Mouse (Mus musculus) embryonic facial prominence, embryonic 10.5 days (tissue): Measurements from ENCODE around the gene Mpnd. TPM values are rescaled to one million over a fixed set of nuclear protein-coding genes. Genes with fewer than 3 reads are reported as not detected.

Experiments used
- DNase-seq: peaks from one replicate; pipeline ENCODE4 v3.0.0-alpha.2; 2017; ENCODE audit warnings: low spot score
- H3K27ac ChIP-seq: fragments of 300-500 bp; sonication (generic); replicated peaks from 2 replicates; pipeline ENCODE4 v1.5.1; 2016; ENCODE audit warnings: mild to moderate bottlenecking
- H3K27me3 ChIP-seq: fragments of 300-500 bp; sonication (generic); replicated peaks from 2 replicates; pipeline ENCODE4 v1.6.1; 2016; ENCODE audit warnings: low read depth, mild to moderate bottlenecking; ENCODE audit not compliant: poor library complexity, severe bottlenecking
- H3K36me3 ChIP-seq: fragments of 300-500 bp; sonication (generic); replicated peaks from 2 replicates; pipeline ENCODE4 v1.6.1; 2016; ENCODE audit warnings: mild to moderate bottlenecking, moderate library complexity
- H3K4me1 ChIP-seq: fragments of 300-500 bp; sonication (generic); 2 replicates; pipeline ENCODE4 v1.6.1; 2016
- H3K4me3 ChIP-seq: fragments of 300-500 bp; sonication (generic); 2 replicates; pipeline ENCODE4 v1.5.1; 2016; ENCODE audit warnings: mild to moderate bottlenecking, moderate library complexity
- H3K9me3 ChIP-seq: fragments of 300-500 bp; sonication (generic); 2 replicates; pipeline ENCODE4 v1.6.1; 2016; ENCODE audit warnings: mild to moderate bottlenecking
- WGBS: fragments of 180-500 bp; shearing (Covaris S2); methylation state at CpG from one replicate; pipeline ENCODE4 v1.1.7; 2016; 5-methylcytosine and 5-hydroxymethylcytosine counted together
- polyA plus RNA-seq: library from polyadenylated mRNA; unstranded; fragments of >200 nt; fragmentation: Nextera tagmentation; extraction: Ambion mirVana; gene quantifications from 2 replicates; pipeline ENCODE4 v1.2.1, GENCODE M21; 2016

The Mpnd gene
- polyA plus RNA-seq, 1 experiment from 2014 or later, result 135 TPM

DNA sequence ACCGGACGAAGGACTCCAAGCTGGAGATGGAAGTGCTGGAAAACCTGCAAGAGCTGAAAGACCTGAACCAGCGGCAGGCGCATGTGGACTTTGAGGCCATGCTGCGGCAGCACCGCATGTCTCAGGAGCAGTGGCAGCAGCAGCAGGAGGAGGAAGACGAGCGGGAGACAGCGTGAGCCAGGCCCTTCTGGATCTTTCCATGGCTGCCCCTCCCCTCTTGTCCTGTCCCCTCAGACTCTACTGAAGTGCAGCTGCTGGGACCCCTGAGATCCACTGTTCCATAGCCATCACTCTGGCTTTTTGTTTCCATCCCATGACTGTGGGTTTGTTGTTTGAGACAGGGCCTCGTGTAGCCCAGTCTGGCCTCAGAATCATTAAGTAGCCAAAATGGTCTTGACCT, 41.0 kb upstream of the Mpnd start:
- 94% methylated on average over 10 of the region's 10 CpGs for WGBS
- Histone ChIP-seq H3K27ac (no peak overlapping the region), H3K9me3 (no peaks in the 10 kb centered on the region), H3K4me1 (peaks cover 26% of the 10 kb centered on the region), H3K27me3 (peaks cover 6% of the 10 kb centered on the region; the same call in 1 of the 2 replicates), H3K4me3 (no peak overlapping the region), H3K36me3 (peaks cover 81% of the 10 kb centered on the region)
- DNase-seq, result no peak

DNA sequence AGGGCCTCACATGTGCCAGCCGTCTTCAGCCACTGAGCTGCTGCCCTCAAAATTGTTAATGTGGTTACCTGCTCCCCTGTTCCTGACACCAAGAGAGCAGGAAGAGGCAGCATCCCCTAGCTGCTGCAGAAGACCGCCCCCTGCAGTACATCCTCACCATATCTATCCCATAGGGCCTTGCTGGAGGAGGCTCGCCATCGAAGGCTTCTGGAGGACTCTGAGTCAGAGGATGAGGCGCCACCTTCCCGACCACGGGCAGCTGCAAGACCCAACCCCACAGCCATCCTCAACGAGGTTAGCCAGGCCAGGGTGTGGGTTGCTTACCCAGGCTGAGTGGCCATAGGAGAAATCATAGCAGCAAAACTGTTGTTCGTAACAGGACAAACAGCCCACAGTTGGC, 40.5 kb upstream of the Mpnd start:
- Histone ChIP-seq H3K27me3 (peaks cover 11% of the 10 kb centered on the region; the same call in 1 of the 2 replicates), H3K4me1 (peaks cover 26% of the 10 kb centered on the region), H3K4me3 (no peak overlapping the region), H3K9me3 (no peaks in the 10 kb centered on the region), H3K36me3 (peaks cover 81% of the 10 kb centered on the region), H3K27ac (no peak overlapping the region)
- DNase-seq, result no peak
- 84% methylated on average over 9 of the region's 9 CpGs for WGBS

DNA sequence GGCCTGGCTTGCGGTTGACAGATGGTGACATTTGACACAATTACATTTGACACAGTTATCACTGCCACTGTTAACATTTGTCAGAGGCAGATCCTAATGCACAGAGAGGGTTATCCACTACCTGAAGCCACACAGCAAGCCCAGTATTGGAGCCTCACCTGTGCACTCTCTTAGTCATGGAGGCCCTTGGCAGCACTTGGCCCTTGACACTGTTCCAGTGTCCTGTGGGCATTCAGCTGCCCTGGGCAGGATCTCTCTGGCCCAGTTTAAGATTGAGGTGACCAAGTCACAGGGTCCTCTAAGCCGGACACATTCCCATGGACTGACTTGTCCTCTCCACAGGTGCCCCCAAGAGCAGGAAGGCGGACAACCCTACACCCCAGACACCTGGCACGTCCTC, 38.3 kb upstream of the Mpnd start:
- Histone ChIP-seq H3K27me3 (peaks cover 24% of the 10 kb centered on the region), H3K4me3 (no peak overlapping the region), H3K9me3 (no peaks in the 10 kb centered on the region), H3K36me3 (peaks cover 64% of the 10 kb centered on the region), H3K27ac (no peak overlapping the region), H3K4me1 (peaks cover 42% of the 10 kb centered on the region)
- 88% methylated on average over 4 of the region's 4 CpGs for WGBS
- no peak for DNase-seq

DNA sequence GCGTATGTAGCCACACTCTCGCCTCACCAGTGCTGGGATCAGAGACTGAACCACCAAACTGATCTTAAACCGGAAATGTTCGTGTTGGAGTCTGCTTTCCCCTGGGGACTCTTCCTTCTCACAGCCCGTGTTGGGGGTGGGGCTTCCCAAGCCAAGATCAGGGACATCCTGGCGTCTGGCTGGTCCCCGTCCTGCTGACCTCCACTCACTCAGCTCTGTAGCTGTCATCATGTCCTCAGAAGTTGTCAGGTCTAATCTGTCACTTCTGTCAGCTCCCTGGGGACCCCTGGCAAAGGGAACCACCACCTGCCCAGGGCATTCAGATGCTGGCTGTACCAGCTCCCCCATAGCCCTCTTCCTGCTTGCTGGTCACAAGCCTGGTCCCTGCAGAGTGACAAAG, 37.3 kb upstream of the Mpnd start:
- peaks cover 32% of the 10 kb centered on the region for H3K27me3 ChIP-seq
- no peak for DNase-seq
- H3K9me3 ChIP-seq, result no peaks in the 10 kb centered on the region
- 55% methylated on average over 7 of the region's 7 CpGs for WGBS
- H3K36me3 ChIP-seq, result peaks cover 64% of the 10 kb centered on the region
- H3K27ac ChIP-seq, result no peak overlapping the region
- no peak overlapping the region for H3K4me3 ChIP-seq
- peaks cover 42% of the 10 kb centered on the region for H3K4me1 ChIP-seq

DNA sequence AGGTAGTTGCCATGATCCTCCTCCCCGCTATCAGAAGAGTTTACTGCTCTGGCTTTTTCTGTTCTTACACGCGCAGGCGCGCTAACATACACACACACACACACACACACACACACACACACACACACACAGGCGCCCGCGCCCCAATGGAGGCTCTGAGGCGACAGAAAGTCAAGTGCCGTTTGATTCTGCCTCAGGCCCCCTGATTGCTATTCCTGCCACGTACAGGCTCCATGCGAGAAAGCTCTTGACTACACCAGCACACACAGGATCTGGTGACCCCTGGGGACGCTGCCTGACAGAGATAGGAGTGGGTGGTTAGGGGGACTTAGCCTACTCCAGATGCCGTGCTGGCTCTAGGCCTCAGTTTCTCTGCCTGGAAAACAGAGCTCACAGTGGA, 36.0 kb upstream of the Mpnd start:
- peak overlapping the region; percentile 69 for H3K4me3 ChIP-seq
- peaks cover 42% of the 10 kb centered on the region for H3K4me1 ChIP-seq
- WGBS, result 44% methylated on average over 14 of the region's 14 CpGs
- H3K36me3 ChIP-seq, result peaks cover 61% of the 10 kb centered on the region
- H3K27me3 ChIP-seq, result peaks cover 32% of the 10 kb centered on the region
- peak; percentile 53 for DNase-seq
- peak overlapping the region; percentile 88 for H3K27ac ChIP-seq
- no peaks in the 10 kb centered on the region for H3K9me3 ChIP-seq

DNA sequence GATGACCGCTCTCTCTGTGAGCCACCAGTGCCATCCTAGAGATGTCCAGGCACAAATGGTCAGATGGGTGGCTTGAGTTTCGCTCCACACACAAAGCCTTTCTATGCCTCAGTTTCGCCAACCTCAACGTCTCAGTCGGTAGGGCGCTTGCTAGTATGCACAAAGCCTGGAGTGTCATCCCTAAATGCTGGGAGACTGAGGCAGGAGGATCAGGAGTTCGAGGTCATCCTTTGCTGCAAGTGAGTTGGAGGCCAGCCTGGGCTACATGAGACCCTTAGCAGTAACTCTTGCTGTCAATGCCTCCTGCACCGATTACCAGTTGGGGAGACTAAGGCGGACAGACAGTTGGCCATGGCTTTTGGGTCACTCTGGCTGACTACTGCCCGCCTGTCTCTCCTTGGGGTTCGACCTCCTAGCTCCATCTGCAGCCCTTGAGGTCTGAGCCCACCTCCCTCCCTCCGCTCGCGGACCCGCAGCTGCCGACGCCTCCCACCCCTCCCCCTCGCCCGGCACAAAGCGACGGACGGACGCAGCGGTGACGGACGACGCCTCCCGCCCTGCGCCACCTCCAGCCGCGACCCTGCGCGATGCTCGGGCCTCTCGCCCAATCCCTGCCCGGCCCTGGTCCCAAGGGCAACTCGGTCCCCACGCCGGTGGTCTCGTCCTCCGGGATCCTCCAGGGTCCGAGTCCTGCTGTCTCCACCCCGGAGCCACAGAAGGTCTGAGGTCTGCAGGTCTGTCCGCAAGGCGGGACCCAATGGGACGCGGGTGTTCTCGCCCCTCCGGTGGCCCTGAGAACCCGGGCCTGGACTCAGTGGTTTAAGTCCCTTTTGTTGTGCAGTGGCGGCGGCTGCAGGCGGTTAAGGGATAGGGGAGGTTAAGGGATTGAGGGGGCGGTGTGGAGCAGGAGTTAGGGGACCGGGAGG, 35.3 kb upstream of the Mpnd start, which contains the start of gene Shd:
Gene Shd, plus strand, starts transcription at position 502 of the 926 bp plus-strand sequence.
- peaks cover 42% of the 10 kb centered on the region for H3K4me1 ChIP-seq
- peak within 1 kb of the TSS; percentile 69 for H3K4me3 ChIP-seq
- peaks cover 32% of the 10 kb centered on the region for H3K27me3 ChIP-seq
- peaks cover 55% of the 10 kb centered on the region for H3K36me3 ChIP-seq
- H3K27ac ChIP-seq, result peak within 1 kb of the TSS; percentile 88
- DNase-seq, result peak; percentile 86
- no peaks in the 10 kb centered on the region for H3K9me3 ChIP-seq
- WGBS, result 8% methylated on average over 55 of the region's 55 CpGs

DNA sequence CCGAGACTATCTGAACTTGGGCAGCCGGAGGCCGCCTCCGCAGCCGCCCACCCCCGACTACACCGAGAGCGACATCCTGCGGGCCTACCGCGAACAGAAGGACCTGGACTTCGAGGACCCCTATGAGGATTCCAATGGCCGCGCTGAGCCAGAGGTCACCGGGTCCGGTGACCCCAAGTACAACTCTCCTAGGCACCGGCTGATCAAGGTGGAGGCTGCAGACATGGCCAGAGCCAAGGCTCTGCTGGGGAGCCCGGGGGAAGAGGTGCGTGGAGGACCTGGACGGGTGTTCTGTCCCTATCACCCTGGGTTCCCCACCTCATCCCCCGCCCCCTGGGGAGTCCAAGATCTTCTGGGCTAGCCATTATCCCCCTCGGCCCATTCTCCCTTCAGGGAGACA, 34.1 kb upstream of the Mpnd start:
- Histone ChIP-seq H3K36me3 (peaks cover 43% of the 10 kb centered on the region), H3K9me3 (no peaks in the 10 kb centered on the region), H3K27ac (peak overlapping the region; percentile 88), H3K27me3 (peaks cover 32% of the 10 kb centered on the region), H3K4me1 (peaks cover 47% of the 10 kb centered on the region), H3K4me3 (peak overlapping the region; percentile 69)
- 23% methylated on average over 22 of the region's 22 CpGs for WGBS
- no peak for DNase-seq

DNA sequence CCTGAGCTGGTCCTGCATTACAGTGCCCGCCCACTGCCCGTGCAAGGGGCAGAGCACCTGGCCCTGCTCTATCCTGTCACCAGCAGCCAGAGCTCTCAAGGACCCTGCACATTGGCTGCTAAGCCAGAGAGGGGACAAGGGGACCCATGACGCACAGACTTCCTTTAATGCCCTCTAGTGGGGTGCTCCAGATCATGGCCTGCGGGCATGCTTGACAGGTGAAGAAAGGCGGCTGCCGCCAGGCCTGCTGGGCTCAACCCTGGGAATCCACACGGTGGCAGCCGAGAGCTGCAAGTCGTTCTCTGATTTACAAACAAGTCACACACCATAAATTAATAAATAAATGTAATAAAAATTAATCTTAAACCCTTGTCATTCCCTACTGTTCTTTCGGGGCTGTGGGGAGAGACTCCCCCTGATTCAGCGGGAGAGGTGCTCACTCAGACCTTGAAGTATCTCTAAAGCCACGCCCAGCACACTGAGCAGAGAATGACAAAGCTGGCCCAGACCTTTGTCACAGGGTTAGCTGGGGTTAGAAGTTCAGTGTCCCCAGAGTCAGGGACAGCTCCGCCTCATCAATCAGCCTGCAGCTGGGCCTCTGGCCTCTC, 29.2 kb upstream of the Mpnd start:
- Histone ChIP-seq H3K4me3 (no peak overlapping the region), H3K36me3 (peaks cover 19% of the 10 kb centered on the region), H3K4me1 (peaks cover 22% of the 10 kb centered on the region), H3K27ac (peak overlapping the region; percentile 58; the same call in 1 of the 2 replicates), H3K9me3 (no peaks in the 10 kb centered on the region), H3K27me3 (peaks cover 14% of the 10 kb centered on the region)
- DNase-seq, result peak; percentile 84
- WGBS, result 17% methylated on average over 13 of the region's 13 CpGs

DNA sequence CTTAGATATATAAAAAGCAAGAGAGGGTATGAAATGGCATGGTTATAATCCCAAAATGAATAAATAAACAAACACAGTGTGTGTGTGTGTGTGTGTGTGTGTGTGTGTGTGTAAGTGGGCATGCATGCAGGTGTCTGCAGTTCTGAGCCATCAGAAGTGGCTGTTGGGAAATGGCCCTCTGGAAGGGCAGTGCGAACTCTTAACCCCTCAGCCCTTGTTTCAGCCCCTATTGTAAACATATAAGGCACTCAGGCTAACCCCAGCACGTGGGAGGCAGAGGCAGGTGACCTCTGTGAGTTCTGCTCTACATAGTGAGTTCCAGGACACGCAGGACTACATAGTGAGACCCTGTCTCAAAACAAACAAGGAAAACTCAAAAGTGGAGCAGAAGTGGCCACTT, 28.2 kb upstream of the Mpnd start:
- 0 out of 2 replicates have a peak overlapping the region, but pooled peaks have one; percentile 58 for H3K27ac ChIP-seq
- DNase-seq, result no peak
- peaks cover 17% of the 10 kb centered on the region for H3K4me1 ChIP-seq
- H3K4me3 ChIP-seq, result no peak overlapping the region
- peaks cover 19% of the 10 kb centered on the region for H3K36me3 ChIP-seq
- H3K27me3 ChIP-seq, result peaks cover 8% of the 10 kb centered on the region; the same call in 1 of the 2 replicates
- H3K9me3 ChIP-seq, result no peaks in the 10 kb centered on the region
- 58% methylated on average over 3 of the region's 3 CpGs for WGBS

DNA sequence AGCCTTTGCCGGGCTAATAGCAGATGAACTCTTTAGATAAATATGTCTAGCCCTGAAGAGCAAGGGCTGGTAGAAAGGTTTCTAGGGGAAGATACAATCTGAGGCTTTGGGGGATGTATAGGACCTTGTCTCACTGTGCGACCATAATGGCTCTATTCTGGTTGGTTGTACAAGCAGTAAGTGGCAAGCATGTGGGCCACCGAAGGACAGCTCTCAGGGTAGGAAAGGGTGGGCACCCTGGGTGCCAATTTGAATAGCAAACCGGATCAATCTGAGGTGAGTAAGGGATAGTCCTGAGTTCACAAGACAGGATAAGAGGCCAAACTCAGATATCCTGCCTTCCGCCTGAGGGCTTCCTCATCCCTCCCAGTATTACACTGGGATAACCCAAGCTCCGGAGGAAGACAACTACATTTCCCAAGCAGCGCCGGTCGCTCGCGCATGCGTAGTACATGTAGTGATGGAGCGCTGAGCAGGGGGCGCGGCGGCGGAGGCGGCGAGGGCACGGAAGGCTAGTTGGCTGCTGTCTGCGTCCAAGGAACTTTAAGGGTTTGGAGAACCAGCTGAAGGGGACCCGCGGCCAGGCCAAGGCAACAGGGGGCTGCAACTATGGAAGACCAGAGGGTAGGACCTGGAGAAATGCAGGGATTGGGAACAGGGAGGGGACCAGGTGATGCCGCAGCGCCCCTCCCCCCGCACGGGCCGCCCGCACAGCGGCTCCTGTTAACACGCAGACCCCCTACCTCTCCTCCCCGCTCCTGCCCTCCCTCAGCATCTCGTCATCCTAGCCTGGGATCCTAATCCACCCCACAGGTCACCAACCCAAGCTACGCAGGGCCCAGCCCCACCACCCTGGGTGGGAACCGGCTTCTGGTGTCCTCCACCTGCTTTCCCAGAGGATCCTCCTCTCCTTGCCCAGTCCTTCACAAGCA, 19.2 kb upstream of the Mpnd start, which contains the start of gene Fsd1:
Gene Fsd1, plus strand, starts transcription at position 480 of the 932 bp plus-strand sequence.
- H3K36me3 ChIP-seq, result peaks cover 21% of the 10 kb centered on the region
- peaks cover 13% of the 10 kb centered on the region for H3K4me1 ChIP-seq
- WGBS, result 8% methylated on average over 35 of the region's 35 CpGs
- peak within 1 kb of the TSS; percentile 83 for H3K27ac ChIP-seq
- peak within 1 kb of the TSS; percentile 79 for H3K4me3 ChIP-seq
- DNase-seq, result peak; percentile 87
- peaks cover 9% of the 10 kb centered on the region; the same call in 1 of the 2 replicates for H3K27me3 ChIP-seq
- no peaks in the 10 kb centered on the region for H3K9me3 ChIP-seq

DNA sequence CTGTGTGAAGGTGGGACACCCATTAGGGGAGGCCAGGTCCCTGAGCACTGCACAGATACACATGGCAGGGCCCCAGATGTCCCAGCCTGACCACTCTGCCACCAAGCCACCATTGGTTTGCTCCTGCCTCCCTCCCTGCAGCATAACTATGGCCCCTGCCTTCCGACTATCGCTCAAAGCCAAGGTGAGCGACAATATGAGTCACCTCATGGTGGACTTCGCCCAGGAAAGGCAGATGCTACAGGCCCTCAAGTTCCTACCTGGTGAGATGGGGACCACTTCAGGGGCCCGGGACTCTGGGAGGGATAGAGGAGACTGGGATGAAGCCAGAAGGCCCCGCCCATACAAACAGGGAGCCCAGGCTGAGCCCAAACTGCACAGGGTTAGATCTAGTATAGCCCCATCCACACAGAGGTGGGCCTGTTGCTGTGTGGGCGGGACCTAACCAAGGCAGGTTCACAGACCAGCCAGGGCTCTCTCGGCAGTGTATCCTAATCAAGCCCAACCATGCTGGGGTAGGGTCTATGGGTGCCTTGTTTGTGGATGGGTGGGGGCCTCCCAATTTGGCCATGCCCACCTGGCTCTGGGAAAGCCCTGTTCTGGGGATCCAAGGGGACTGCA, 15.1 kb upstream of the Mpnd start:
- no peak overlapping the region for H3K27ac ChIP-seq
- no peak overlapping the region for H3K4me3 ChIP-seq
- peaks cover 9% of the 10 kb centered on the region; the same call in 1 of the 2 replicates for H3K27me3 ChIP-seq
- DNase-seq, result no peak
- peaks cover 57% of the 10 kb centered on the region for H3K36me3 ChIP-seq
- peaks cover 13% of the 10 kb centered on the region for H3K4me1 ChIP-seq
- H3K9me3 ChIP-seq, result no peaks in the 10 kb centered on the region
- WGBS, result 79% methylated on average over 8 of the region's 8 CpGs
